Mouse (Mus musculus): ENCODE measurements at regions not wholly inside any gene's neighbourhood (a gene's known extent, or its start where the extent isn't known, plus 50 kb on each side); places are given as distances from the start of the nearest gene placed in this dataset.
A peak's percentile ranks its signal among the peaks of the same experiment; 100 is the strongest.

- no peak for DNase-seq
These were observed 366.7 kb downstream of the Kctd12 start for GRCm38 (mm10) chr14:102615588-102616309.

- no peak for DNase-seq
These were observed 376.4 kb downstream of the Kctd12 start for GRCm38 (mm10) chr14:102606055-102606454.

- DNase-seq, result no peak
These were observed 387.6 kb downstream of the Kctd12 start for GRCm38 (mm10) chr14:102594850-102595249.

GRCm38 (mm10) chr14:102553781-102554180, 428.7 kb downstream of the Kctd12 start:
- DNase-seq, result no peak

GRCm38 (mm10) chr14:102552598-102552997, 429.8 kb downstream of the Kctd12 start:
- no peak for DNase-seq

- DNase-seq, result no peak
These were observed 457.4 kb downstream of the Kctd12 start for GRCm38 (mm10) chr14:102524894-102525577.

GRCm38 (mm10) chr14:102516765-102517164, 465.7 kb downstream of the Kctd12 start:
- no peak for DNase-seq

GRCm38 (mm10) chr14:102514527-102514926, 467.9 kb downstream of the Kctd12 start:
- peak; percentile 27 for DNase-seq

- DNase-seq, result no peak
These were observed 469.8 kb downstream of the Kctd12 start for GRCm38 (mm10) chr14:102512651-102513050.

- DNase-seq, result no peak
These were observed 470.6 kb downstream of the Kctd12 start for GRCm38 (mm10) chr14:102511691-102512383.

- peak; percentile 72 for DNase-seq
These were observed 472.1 kb downstream of the Kctd12 start for GRCm38 (mm10) chr14:102510387-102510786.

GRCm38 (mm10) chr14:102505696-102506321, 476.6 kb downstream of the Kctd12 start:
- no peak for DNase-seq

- peak; percentile 34 for DNase-seq
These were observed 485.3 kb downstream of the Kctd12 start for GRCm38 (mm10) chr14:102497179-102497578.

GRCm38 (mm10) chr14:102492376-102492775, 490.1 kb downstream of the Kctd12 start:
- no peak for DNase-seq

- peak; percentile 15 for DNase-seq
These were observed 491.2 kb downstream of the Kctd12 start for GRCm38 (mm10) chr14:102491205-102491604.

GRCm38 (mm10) chr14:102477162-102477561, 505.3 kb downstream of the Kctd12 start:
- DNase-seq, result no peak

- DNase-seq, result no peak
These were observed 513.1 kb downstream of the Kctd12 start for GRCm38 (mm10) chr14:102469326-102469725.

- DNase-seq, result no peak
These were observed 521.4 kb downstream of the Kctd12 start for GRCm38 (mm10) chr14:102461001-102461400.

GRCm38 (mm10) chr14:102439738-102440137, 542.7 kb downstream of the Kctd12 start:
- no peak for DNase-seq

- peak; percentile 7 for DNase-seq
These were observed 578.9 kb downstream of the Kctd12 start for GRCm38 (mm10) chr14:102403397-102404115.

- DNase-seq, result no peak
These were observed 580.3 kb downstream of the Kctd12 start for GRCm38 (mm10) chr14:102402061-102402689.

Data from kidney, postnatal 14 days (tissue).